Mouse (Mus musculus): ENCODE measurements around the gene Pigb. TPM values are rescaled to one million over a fixed set of nuclear protein-coding genes. Genes with fewer than 3 reads are reported as not detected.

Gene Pigb
- total RNA-seq (2012; rRNA removed) (5.7 and 6.7 TPM in 2 replicates), total RNA-seq (2014; rRNA removed) (2.8 and 3.8 TPM in 2 replicates), polyA plus RNA-seq (2012; ENCODE audit: insufficient read length, low read depth) (13.6 and 15.9 TPM in 2 replicates)

DNA sequence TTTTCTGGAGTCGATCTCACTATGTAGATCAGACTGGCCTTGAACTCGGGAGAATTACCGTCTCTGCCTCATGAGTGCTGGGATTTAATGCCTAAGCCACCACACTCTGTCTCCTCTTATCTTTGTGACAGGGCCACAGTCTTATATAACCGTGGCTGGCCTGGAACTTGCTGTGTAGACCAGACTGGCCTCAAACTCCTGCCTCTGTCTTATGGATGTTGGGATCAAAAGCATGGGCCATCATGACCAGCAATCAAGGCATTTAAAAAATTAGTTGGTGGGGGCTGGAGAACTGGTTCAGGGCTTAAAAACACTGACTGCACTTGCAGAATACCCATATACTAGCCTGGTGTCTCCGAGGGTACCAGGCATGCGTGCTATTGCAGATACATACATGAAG, at the start of gene Pigb:
Pigb (minus strand) TSS at position 299 of the 400 bp plus-strand sequence.
- H3K27ac ChIP-seq (ENCODE audit: insufficient read depth, low read depth) = peak within 1 kb of the TSS; percentile 27; the same call in 1 of the 2 replicates
- H3K4me1 ChIP-seq (ENCODE audit: control insufficient read depth in 1 of 2, insufficient read depth in 2 of 2) = peaks cover 3 to 20% of the 10 kb centered on the region in 2 experiments; a peak in 2 of 4 replicates
- dilution Hi-C loops (cut with MboI; ENCODE audit: extremely low pct_ligation_motif_present, extremely low pct_unique_long_range_greater_than_20kb, low sequenced_read_pairs) = no loop called here
- H3K9me3 ChIP-seq (replicated peaks; ENCODE audit: low read length) = no peaks in the 10 kb centered on the region
- in situ Hi-C loops (cut with MboI; ENCODE audit: low pct_ligation_motif_present, low pct_unique_long_range_greater_than_20kb, low sequenced_read_pairs) = loop anchor here (5.0 kb wide), 1 partner anchor 52 kb away; no protein-coding TSS in a partner anchor
- peaks cover 12% of the 10 kb centered on the region for H3K79me2 ChIP-seq (replicated peaks; ENCODE audit: control insufficient read depth, extremely low read depth, insufficient read depth, poor library complexity, severe bottlenecking)
- H3K4me3 ChIP-seq (replicated peaks in 1 of 3; ENCODE audit: low read depth in 2 of 3, low read length in 2 of 3, poor library complexity in 1 of 3) = peak within 1 kb of the TSS; percentile 72 to 99 (median 94)
- TF ChIP-seq E2F4 (IDR thresholded peaks at IDR 0.05; ENCODE audit: insufficient replicate concordance, low read depth, low read length) (no peak), MAFK (IDR thresholded peaks at IDR 0.05; ENCODE audit: insufficient replicate concordance, low read length) (no peak), JUND (conservative IDR thresholded peaks at IDR 0.05; ENCODE audit: low read depth, low read length) (no peak), CHD2 (IDR thresholded peaks at IDR 0.05; ENCODE audit: low read length) (no peak), ZKSCAN1 (IDR thresholded peaks at IDR 0.05; ENCODE audit: borderline replicate concordance, low read depth, low read length) (no peak), POLR2AphosphoS2 (IDR thresholded peaks at IDR 0.05; ENCODE audit: low read depth, low read length) (no peak), ZMIZ1 (IDR thresholded peaks at IDR 0.05; ENCODE audit: low read depth, low read length) (no peak), MEF2A (IDR thresholded peaks at IDR 0.05; ENCODE audit: borderline replicate concordance, low read depth, low read length) (no peak), CTCF (conservative IDR thresholded peaks at IDR 0.05 in 1 of 2, IDR thresholded peaks at IDR 0.05 in 1 of 2; ENCODE audit: low read depth in 2 of 2, low read length in 2 of 2) (no peak), USF2 (conservative IDR thresholded peaks at IDR 0.05; ENCODE audit: low read depth, low read length) (no peak), ETS1 (conservative IDR thresholded peaks at IDR 0.05; ENCODE audit: low read depth, low read length) (no peak), EP300 (IDR thresholded peaks at IDR 0.05; ENCODE audit: low read length) (no peak), USF1 (IDR thresholded peaks at IDR 0.05; ENCODE audit: low read depth, low read length) (no peak), TCF12 (IDR thresholded peaks at IDR 0.05; ENCODE audit: low read depth, low read length) (no peak), MYC (IDR thresholded peaks at IDR 0.05; ENCODE audit: low read depth, low read length) (no peak; the same call in 1 of the 2 replicates), NRF1 (IDR thresholded peaks at IDR 0.05; ENCODE audit: low read depth, low read length) (no peak), MAX (IDR thresholded peaks at IDR 0.05; ENCODE audit: low read length) (no peak), MXI1 (IDR thresholded peaks at IDR 0.05; ENCODE audit: low read depth, low read length) (no peak), RAD21 (IDR thresholded peaks at IDR 0.05; ENCODE audit: low read depth, low read length) (no peak), SMC3 (IDR thresholded peaks at IDR 0.05; ENCODE audit: low read depth, low read length) (no peak)
- peak within 1 kb of the TSS; percentile 88 for H3K9ac ChIP-seq (ENCODE audit: insufficient read depth, low read depth)
- DNase-seq (ENCODE audit: extremely low read depth) = no peak
- H3K4me2 ChIP-seq (ENCODE audit: insufficient read depth, low read depth, poor library complexity, severe bottlenecking) = peak within 1 kb of the TSS; percentile 59
- no peaks in the 10 kb centered on the region for H3K27me3 ChIP-seq (replicated peaks)
- peaks cover 5 to 26% of the 10 kb centered on the region in 2 experiments for H3K36me3 ChIP-seq (replicated peaks in 1 of 2; ENCODE audit: control insufficient read depth in 1 of 2, insufficient read depth in 1 of 2, low read length in 1 of 2)
